Mouse (Mus musculus): Measurements from ENCODE around the gene Copa.

DNA sequence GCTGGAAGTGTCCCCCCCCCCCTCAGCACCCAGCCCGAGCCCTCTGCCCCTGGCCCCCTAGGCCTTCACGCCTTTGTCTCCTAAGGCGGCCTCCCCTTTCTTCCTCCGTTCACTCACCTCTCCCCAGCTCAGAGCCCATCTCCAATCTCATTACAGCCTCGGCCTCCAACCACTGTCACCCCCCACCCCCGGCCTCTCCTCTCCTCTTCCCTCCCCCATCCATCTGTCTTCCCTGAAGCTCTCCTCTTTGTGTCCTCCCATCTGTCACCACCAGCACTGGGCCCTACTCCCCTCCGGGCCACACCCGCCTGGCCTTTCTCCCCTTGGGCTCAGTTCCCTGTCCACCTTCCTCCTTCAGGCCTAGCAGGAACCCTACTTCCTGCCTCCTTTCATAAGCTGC is 21.1 kb upstream of the Copa start:
- TF ChIP-seq CTCF (conservative IDR thresholded peaks at IDR 0.05; ENCODE audit: low read length) = no peak
- no peak for TF ChIP-seq POU5F1 (IDR thresholded peaks at IDR 0.05; ENCODE audit: borderline replicate concordance, low read length)

Data from E14TG2a.4 (cell line).